Comparison of ENCODE assay signal across 30 mouse cellular contexts in the genomic region with DNA sequence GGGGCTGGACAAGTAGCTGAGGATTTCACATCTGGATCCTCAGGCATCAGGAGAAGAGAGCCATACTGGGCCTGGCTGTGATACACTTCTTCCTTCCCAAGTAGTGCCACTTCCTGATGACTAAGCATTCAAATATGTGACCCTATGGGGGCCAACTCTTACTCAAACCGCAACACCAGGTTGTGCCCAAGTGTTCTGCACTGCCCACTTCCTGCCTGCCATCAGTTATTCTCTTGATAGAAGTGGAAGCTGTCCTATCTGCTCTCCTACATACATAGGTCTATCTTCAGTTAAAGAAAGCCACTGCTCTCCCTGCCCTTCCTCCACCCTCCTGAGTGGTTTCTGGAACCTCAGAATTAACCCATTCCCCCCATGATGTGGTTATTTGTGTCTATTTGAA. TPM values are rescaled to one million over a fixed set of nuclear protein-coding genes. Genes with fewer than 3 reads are reported as not detected.
A peak's percentile ranks its signal among the peaks of the same experiment; 100 is the strongest.
DNase-seq lines count a peak whose midpoint lies in the region; ATAC-seq and TF ChIP-seq lines count a peak whose summit lies in the region.
"Had no signal": no experiment of that assay in that cellular context is flagged by ENCODE, and none has a peak within 500 bp of the region (broad histone marks: within the 10 kb centered on the region; RNA-seq: fewer than 3 reads in every experiment).

No protein-coding gene starts in this region.

- H3K4me3 ChIP-seq in MEL (ENCODE audit: control insufficient read depth in 1 of 2, insufficient read depth in 1 of 2, low read depth in 2 of 2, low read length in 2 of 2) (no peak overlapping the region), macrophage (ENCODE audit: inconsistent target) (no peak overlapping the region)
- H3K4me3 ChIP-seq in kidney, embryonic 14.5 days (ENCODE audit: low read length): no peak overlapping the region
- H3K4me3 ChIP-seq: forebrain, embryonic 15.5 days; heart, embryonic 12.5 days; hindbrain, embryonic 13.5 days; limb, embryonic 12.5 days; midbrain, embryonic 15.5 days; myocyte had no signal

- peaks cover 0 to 11% of the 10 kb centered on the region in 2 experiments; a peak in 2 of 4 replicates for H3K36me3 ChIP-seq in MEL (ENCODE audit: control insufficient read depth in 1 of 2, insufficient read depth in 2 of 2, low read length in 2 of 2)
- H3K36me3 ChIP-seq in macrophage (ENCODE audit: inconsistent target): no peaks in the 10 kb centered on the region
- no peaks in the 10 kb centered on the region for H3K36me3 ChIP-seq in kidney, embryonic 14.5 days (ENCODE audit: control insufficient read depth, insufficient read depth, low read length)
- H3K36me3 ChIP-seq: forebrain, embryonic 15.5 days; heart, embryonic 12.5 days; hindbrain, embryonic 13.5 days; limb, embryonic 12.5 days; midbrain, embryonic 15.5 days had no signal

- H3K27ac ChIP-seq in MEL (ENCODE audit: control insufficient read depth, low read depth, low read length): peak overlapping the region; percentile 38
- peak overlapping the region; percentile 96 for H3K27ac ChIP-seq in macrophage
- H3K27ac ChIP-seq in kidney, embryonic 14.5 days (ENCODE audit: low read depth, low read length): no peak overlapping the region
- H3K27ac ChIP-seq: forebrain, embryonic 15.5 days; hindbrain, embryonic 13.5 days; limb, embryonic 12.5 days; midbrain, embryonic 15.5 days had no signal

- no peak overlapping the region for H3K4me2 ChIP-seq in kidney, embryonic 14.5 days (replicated peaks; ENCODE audit: low read depth, low read length)
- H3K4me2 ChIP-seq: forebrain, embryonic 15.5 days; heart, embryonic 12.5 days; hindbrain, embryonic 13.5 days; limb, embryonic 12.5 days; lung, embryonic 14.5 days; midbrain, embryonic 15.5 days had no signal

- H3K9ac ChIP-seq in MEL (ENCODE audit: control insufficient read depth, low read depth, low read length, poor library complexity, severe bottlenecking): no peak overlapping the region
- no peak overlapping the region for H3K9ac ChIP-seq in kidney, embryonic 14.5 days (ENCODE audit: low read depth, low read length)
- H3K9ac ChIP-seq: forebrain, embryonic 15.5 days; heart, embryonic 12.5 days; hindbrain, embryonic 13.5 days; limb, embryonic 12.5 days; lung, embryonic 14.5 days; midbrain, embryonic 15.5 days had no signal

- H3K9me3 ChIP-seq in MEL (replicated peaks; ENCODE audit: insufficient read depth, low read length): no peaks in the 10 kb centered on the region
- no peaks in the 10 kb centered on the region for H3K9me3 ChIP-seq in kidney, embryonic 14.5 days (ENCODE audit: control insufficient read depth, low read length)
- H3K9me3 ChIP-seq: forebrain, embryonic 15.5 days; heart, embryonic 12.5 days; hindbrain, embryonic 13.5 days; limb, embryonic 12.5 days; midbrain, embryonic 15.5 days had no signal

- TF ChIP-seq EP300 in MEL (IDR thresholded peaks at IDR 0.05; ENCODE audit: low read depth in 1 of 2, low read length in 2 of 2): peak; percentile 83 to 95

- H3K4me1 ChIP-seq in MEL (ENCODE audit: control insufficient read depth in 1 of 2, insufficient read depth in 2 of 2, low read length in 2 of 2): peaks cover 4 to 20% of the 10 kb centered on the region in 2 experiments; a peak in 3 of 4 replicates
- H3K4me1 ChIP-seq in kidney, embryonic 14.5 days (ENCODE audit: control insufficient read depth, insufficient read depth, low read length): no peaks in the 10 kb centered on the region
- H3K4me1 ChIP-seq: forebrain, embryonic 15.5 days; heart, embryonic 12.5 days; hindbrain, embryonic 13.5 days; limb, embryonic 12.5 days; midbrain, embryonic 15.5 days had no signal

- DNase-seq in 3T3-L1 (ENCODE audit: low read depth, low spot score) (peak; percentile 66), MEL (ENCODE audit: low read depth, low spot score) (peak; percentile 80)
- DNase-seq in right cerebral cortex, adult 2 months (ENCODE audit: low spot score in 2 of 2): no peak
- no peak for DNase-seq in retina, embryonic 14.5 days (ENCODE audit: low spot score)
- no peak for DNase-seq in lung, adult 18-20 months
- DNase-seq: adrenal gland, adult 2 months; cerebellum, adult 11 months; cerebellum, postnatal 10 days; heart, postnatal 14 days; kidney, adult 9 months; lung, embryonic 14.5 days; lung, postnatal 4 days; right cerebral cortex, postnatal 25 days; thymus, adult 2 months had no signal

- TF ChIP-seq POLR2A in MEL (IDR thresholded peaks at IDR 0.05; ENCODE audit: control insufficient read depth in 1 of 2, insufficient read depth in 1 of 2, low read depth in 1 of 2, low read length in 2 of 2, poor library complexity in 1 of 2): no peak

- ATAC-seq in hematopoietic stem cell, adult 5-6 weeks (replicated peaks in 1 of 2; ENCODE audit: insufficient read depth in 1 of 2, low FRiP score in 2 of 2, low TSS enrichment in 1 of 2, low read depth in 1 of 2, poor library complexity in 2 of 2, severe bottlenecking in 2 of 2): peak; percentile 95 to 98
- ATAC-seq in kidney, embryonic 14.5 days (ENCODE audit: low FRiP score, low TSS enrichment): no peak
- ATAC-seq: forebrain, embryonic 15.5 days; midbrain, embryonic 15.5 days had no signal

- no peaks in the 10 kb centered on the region for H3K27me3 ChIP-seq in MEL (ENCODE audit: control insufficient read depth in 1 of 2, insufficient read depth in 2 of 2, low read length in 2 of 2)
- no peaks in the 10 kb centered on the region; the same call in 1 of the 2 replicates for H3K27me3 ChIP-seq in kidney, embryonic 14.5 days (ENCODE audit: control insufficient read depth, insufficient read depth, low read length)
- H3K27me3 ChIP-seq: forebrain, embryonic 15.5 days; hindbrain, embryonic 13.5 days; limb, embryonic 12.5 days; midbrain, embryonic 15.5 days had no signal

- no peak for TF ChIP-seq RAD21 in MEL (IDR thresholded peaks at IDR 0.05; ENCODE audit: low read depth, low read length)

- H3K79me2 ChIP-seq in MEL (ENCODE audit: control insufficient read depth, insufficient read depth, low read length, poor library complexity): no peaks in the 10 kb centered on the region
- H3K79me2 ChIP-seq in macrophage (ENCODE audit: inconsistent target): no peaks in the 10 kb centered on the region

- WGBS in macrophage (ENCODE audit: missing documents): 0% methylated on average over 1 of the region's 1 CpGs
- 67% methylated on average over 1 of the region's 1 CpGs for WGBS in kidney, embryonic 14.5 days

- TF ChIP-seq CTCF in MEL (IDR thresholded peaks at IDR 0.05 in 2 of 3, conservative IDR thresholded peaks at IDR 0.05 in 1 of 3; ENCODE audit: control insufficient read depth in 1 of 3, insufficient read depth in 1 of 3, low read depth in 2 of 3, low read length in 3 of 3, poor library complexity in 1 of 3, severe bottlenecking in 1 of 3): no peak

RNA-seq across cellular contexts. Expression of gene Pde6b, which starts 17.3 kb away (rescaled TPM):
- total RNA-seq in MEL (2012; rRNA removed): 0.12 TPM in 1 of 2 replicates, not detected in the other
- polyA plus RNA-seq in MEL (2012; ENCODE audit: insufficient read depth in 1 of 2, insufficient read length in 2 of 2, low read depth in 1 of 2, low replicate concordance in 2 of 2, missing spikeins in 1 of 2) (under 1 TPM in 1 of 2 experiments, not detected in 1; 0.07 TPM), macrophage (2018) (0.07 to 1.1 TPM in 2 of 3 replicates, not detected in the other)
- 0.30 TPM in 1 of 2 replicates, not detected in the other for total RNA-seq in hematopoietic stem cell, adult 5-6 weeks (2017)
- 10 to 100 TPM in 13 of 26 experiments, 1 to 10 TPM in 13; 1.0 to 46.1 (median 8.1) TPM for total RNA-seq in macrophage (2018; cell fraction: chromatin; rRNA removed)
- total RNA-seq in macrophage (2018; cell fraction: cytosol; rRNA removed): 1 to 10 TPM in 8 of 26 experiments, under 1 TPM in 18; 0.09 to 3.1 (median 0.42) TPM
- 10 to 100 TPM in 8 of 26 experiments, 1 to 10 TPM in 16, under 1 TPM in 2; 0.54 to 24.0 (median 4.0) TPM for total RNA-seq in macrophage (2018; cell fraction: nucleus; rRNA removed)
- 0.23 and 0.27 TPM in 2 replicates for polyA plus RNA-seq in kidney, embryonic 14.5 days (2014; fragmentation: Nextera tagmentation; extraction: Ambion mirVana)
- total RNA-seq: adrenal gland, adult 2 months; gastrocnemius, postnatal 4 days; heart, postnatal 14 days; left cerebral cortex, postnatal 10 days had no signal
- polyA plus RNA-seq: adrenal gland, adult 2 months; brain, embryonic 14.5 days; embryonic facial prominence, embryonic 14.5 days; forebrain, embryonic 15.5 days; neural tube, embryonic 14.5 days; thymus, adult 2 months had no signal

RNA-seq across cellular contexts. Expression of gene Atp5k, which starts 28.8 kb away (rescaled TPM):
- 793 and 801 TPM in 2 replicates for total RNA-seq in MEL (2012; rRNA removed)
- 100 to 1,000 TPM in 1 of 2 experiments, not detected in 1; 329 TPM for polyA plus RNA-seq in MEL (2012; ENCODE audit: insufficient read depth in 1 of 2, insufficient read length in 2 of 2, low read depth in 1 of 2, low replicate concordance in 2 of 2, missing spikeins in 1 of 2)
- 109 and 213 TPM in 2 replicates for total RNA-seq in hematopoietic stem cell, adult 5-6 weeks (2017)
- total RNA-seq in macrophage (2018; cell fraction: chromatin; rRNA removed): 100 to 1,000 TPM in 4 of 26 experiments, 10 to 100 TPM in 21, 1 to 10 TPM in 1; 6.4 to 146 (median 47.1) TPM
- 100 to 1,000 TPM; 208 to 352 (median 256) TPM for total RNA-seq in macrophage (2018; cell fraction: cytosol; rRNA removed)
- 100 to 1,000 TPM in 6 of 26 experiments, 10 to 100 TPM in 20; 14.0 to 197 (median 70.2) TPM for total RNA-seq in macrophage (2018; cell fraction: nucleus; rRNA removed)
- 215 to 532 TPM (median 387 TPM) in 3 replicates for polyA plus RNA-seq in macrophage (2018)
- polyA plus RNA-seq in kidney, embryonic 14.5 days (2014; fragmentation: Nextera tagmentation; extraction: Ambion mirVana): 398 and 564 TPM in 2 replicates

RNA-seq across cellular contexts. Expression of gene Gm42517, which starts 37.7 kb away (rescaled TPM):
- not detected in 2 replicates for total RNA-seq in MEL (2012; rRNA removed)
- polyA plus RNA-seq in MEL (2012; ENCODE audit: insufficient read depth in 1 of 2, insufficient read length in 2 of 2, low read depth in 1 of 2, low replicate concordance in 2 of 2, missing spikeins in 1 of 2) (not detected), macrophage (2018) (5.7 to 18.2 TPM (median 14.7 TPM) in 3 replicates)
- 0.13 TPM in 1 of 2 replicates, not detected in the other for total RNA-seq in hematopoietic stem cell, adult 5-6 weeks (2017)
- 10 to 100 TPM in 4 of 26 experiments, 1 to 10 TPM in 22; 1.8 to 31.1 (median 5.2) TPM for total RNA-seq in macrophage (2018; cell fraction: chromatin; rRNA removed)
- total RNA-seq in macrophage (2018; cell fraction: cytosol; rRNA removed): 10 to 100 TPM in 16 of 26 experiments, 1 to 10 TPM in 10; 6.8 to 38.4 (median 14.4) TPM
- total RNA-seq in macrophage (2018; cell fraction: nucleus; rRNA removed): 10 to 100 TPM in 23 of 26 experiments, 1 to 10 TPM in 3; 5.6 to 45.0 (median 15.8) TPM
- not detected in 2 replicates for polyA plus RNA-seq in kidney, embryonic 14.5 days (2014; fragmentation: Nextera tagmentation; extraction: Ambion mirVana)
- polyA plus RNA-seq: heart, embryonic 12.5 days; intestine, embryonic 14.5 days; limb, embryonic 12.5 days; lung, embryonic 14.5 days; stomach, embryonic 16.5 days had no signal

RNA-seq across cellular contexts. Expression of gene Mfsd7a, which starts 43.2 kb away (rescaled TPM):
- total RNA-seq in MEL (2012; rRNA removed): not detected in 2 replicates
- polyA plus RNA-seq in MEL (2012; ENCODE audit: insufficient read depth in 1 of 2, insufficient read length in 2 of 2, low read depth in 1 of 2, low replicate concordance in 2 of 2, missing spikeins in 1 of 2): not detected
- 0.30 and 0.81 TPM in 2 replicates for total RNA-seq in hematopoietic stem cell, adult 5-6 weeks (2017)
- 100 to 1,000 TPM in 16 of 26 experiments, 10 to 100 TPM in 10; 34.5 to 374 (median 136) TPM for total RNA-seq in macrophage (2018; cell fraction: chromatin; rRNA removed)
- 10 to 100 TPM in 13 of 26 experiments, 1 to 10 TPM in 13; 2.3 to 23.1 (median 9.9) TPM for total RNA-seq in macrophage (2018; cell fraction: cytosol; rRNA removed)
- 100 to 1,000 TPM in 11 of 26 experiments, 10 to 100 TPM in 15; 16.1 to 299 (median 87.6) TPM for total RNA-seq in macrophage (2018; cell fraction: nucleus; rRNA removed)
- polyA plus RNA-seq in macrophage (2018): 2.4 to 8.0 TPM (median 3.1 TPM) in 3 replicates
- polyA plus RNA-seq in kidney, embryonic 14.5 days (2014; fragmentation: Nextera tagmentation; extraction: Ambion mirVana): 0.30 and 0.40 TPM in 2 replicates
- polyA plus RNA-seq: lung, embryonic 14.5 days; neural tube, embryonic 14.5 days had no signal

RNA-seq across cellular contexts. Expression of gene Pcgf3, which starts 55.6 kb away (rescaled TPM):
- total RNA-seq in MEL (2012; rRNA removed): 7.3 and 7.4 TPM in 2 replicates
- polyA plus RNA-seq in MEL (2012; ENCODE audit: insufficient read depth in 1 of 2, insufficient read length in 2 of 2, low read depth in 1 of 2, low replicate concordance in 2 of 2, missing spikeins in 1 of 2): 10 to 100 TPM in 1 of 2 experiments, not detected in 1; 26.4 TPM
- total RNA-seq in hematopoietic stem cell, adult 5-6 weeks (2017): 12.3 and 19.4 TPM in 2 replicates
- total RNA-seq in macrophage (2018; cell fraction: chromatin; rRNA removed): 100 to 1,000 TPM in 3 of 26 experiments, 10 to 100 TPM in 23; 17.6 to 138 (median 53.8) TPM
- total RNA-seq in macrophage (2018; cell fraction: cytosol; rRNA removed): 10 to 100 TPM in 24 of 26 experiments, 1 to 10 TPM in 2; 8.5 to 22.4 (median 12.4) TPM
- 100 to 1,000 TPM in 1 of 26 experiments, 10 to 100 TPM in 25; 14.0 to 112 (median 30.9) TPM for total RNA-seq in macrophage (2018; cell fraction: nucleus; rRNA removed)
- 8.5 to 9.6 TPM (median 9.1 TPM) in 3 replicates for polyA plus RNA-seq in macrophage (2018)
- polyA plus RNA-seq in kidney, embryonic 14.5 days (2014; fragmentation: Nextera tagmentation; extraction: Ambion mirVana): 17.2 and 28.2 TPM in 2 replicates

Comparison
In these comparisons a context has a peak if more than half of its experiments do, and no peak if none do; other contexts are left out.
1. DNase-seq: peak in 3T3-L1 (single experiment) and MEL (single experiment); none in right cerebral cortex, adult 2 months (0 of 2), retina, embryonic 14.5 days (single experiment) and lung, adult 18-20 months (0 of 2).